Mouse (Mus musculus) liver, adult 2 months (tissue): ENCODE results near the gene Col8a2. TPM values are rescaled to one million over a fixed set of nuclear protein-coding genes. Genes with fewer than 3 reads are reported as not detected.

Experiments used
- DNase-seq: peaks from one replicate; pipeline ENCODE4 v3.0.0-alpha.2; 2011; ENCODE audit warnings: low read depth, low spot score; ENCODE audit errors: extremely low read depth
- H3K27ac ChIP-seq: fragments of 200-500 bp; replicated peaks from 2 replicates; pipeline ENCODE4 v1.5.1; 2012; ENCODE audit warnings: low read depth, mild to moderate bottlenecking, control low read depth, inconsistent platforms, low read length; ENCODE audit not compliant: insufficient read depth
- H3K27me3 ChIP-seq: fragments of 200-500 bp; 2 replicates; pipeline ENCODE4 v1.6.1; 2012; ENCODE audit warnings: mild to moderate bottlenecking, moderate library complexity, low read length, inconsistent platforms; ENCODE audit not compliant: control insufficient read depth, insufficient read depth
- H3K36me3 ChIP-seq: fragments of 200-500 bp; 2 replicates; pipeline ENCODE4 v1.6.1; 2012; ENCODE audit warnings: low read length, inconsistent platforms; ENCODE audit not compliant: control insufficient read depth, insufficient read depth
- H3K4me1 ChIP-seq: fragments of 200-500 bp; 2 replicates; pipeline ENCODE4 v1.6.1; 2011; ENCODE audit warnings: low read length; ENCODE audit not compliant: control insufficient read depth, insufficient read depth
- H3K4me3 ChIP-seq: fragments of 200-500 bp; 2 replicates; pipeline ENCODE4 v1.5.1; 2011; ENCODE audit warnings: low read depth, mild to moderate bottlenecking, control low read depth, low read length, moderate library complexity; ENCODE audit not compliant: insufficient read depth
- H3K79me2 ChIP-seq: fragments of 200-500 bp; 2 replicates; pipeline ENCODE4 v1.6.1; 2012; ENCODE audit warnings: inconsistent platforms, mild to moderate bottlenecking, low read length, moderate library complexity; ENCODE audit not compliant: control insufficient read depth, insufficient read depth
- H3K9ac ChIP-seq: fragments of 200-500 bp; 2 replicates; pipeline ENCODE4 v1.6.1; 2012; ENCODE audit warnings: low read depth, mild to moderate bottlenecking, control low read depth, inconsistent platforms, low read length
- CTCF ChIP-seq: fragments of 200-500 bp; IDR thresholded peaks from 2 replicates; pipeline ENCODE4 v1.5.1; 2011; ENCODE audit warnings: low read depth, low read length, control low read depth
- POLR2A ChIP-seq: fragments of 200-500 bp; IDR thresholded peaks from 2 replicates; pipeline ENCODE4 v1.6.1; 2011; ENCODE audit warnings: low read length, control low read depth; ENCODE audit not compliant: insufficient read depth; ENCODE audit errors: extremely low read depth
- WGBS: fragments of 180-500 bp; shearing (Covaris S2); methylation state at CpG from one replicate; pipeline ENCODE4 v1.1.7; 2018; 5-methylcytosine and 5-hydroxymethylcytosine counted together
- polyA plus RNA-seq: library from polyadenylated mRNA; depleted of rRNA; stranded (reverse); fragments of >200 nt; gene quantifications from 2 replicates; pipeline ENCODE4 v1.2.3, GENCODE M21; 2012; rRNA removed
- total RNA-seq: library from RNA; depleted of rRNA; stranded (reverse); fragments of >200 nt; gene quantifications from 2 replicates; pipeline ENCODE4 v1.2.3, GENCODE M21; 2014; rRNA removed

The Col8a2 gene
- total RNA-seq (0.07 and 0.09 TPM in 2 replicates), polyA plus RNA-seq (0.10 and 0.17 TPM in 2 replicates)

GRCm38 (mm10) chr4:126286492-126286891, at the start of gene Col8a2:
TSS of gene Col8a2 (plus strand) at chr4:126286793.
- Histone ChIP-seq H3K4me1 (peaks cover 2% of the 10 kb centered on the region), H3K27me3 (peaks cover 12% of the 10 kb centered on the region), H3K27ac (no peak within 1 kb of the TSS), H3K9ac (peak within 1 kb of the TSS; percentile 35), H3K36me3 (no peaks in the 10 kb centered on the region), H3K4me3 (peak within 1 kb of the TSS; percentile 47; the same call in 1 of the 2 replicates), H3K79me2 (no peaks in the 10 kb centered on the region)
- WGBS, result 4% methylated on average over 36 of the region's 42 CpGs
- TF ChIP-seq POLR2A, result no peak
- TF ChIP-seq CTCF, result no peak
- no peak for DNase-seq

GRCm38 (mm10) chr4:126237721-126238242, 48.8 kb upstream of the Col8a2 start:
- TF ChIP-seq POLR2A, result no peak
- no peak for TF ChIP-seq CTCF
- WGBS, result 71% methylated on average over 5 of the region's 5 CpGs
- no peak overlapping the region for H3K27ac ChIP-seq
- DNase-seq, result no peak
- no peaks in the 10 kb centered on the region for H3K27me3 ChIP-seq
- no peak overlapping the region for H3K9ac ChIP-seq
- H3K79me2 ChIP-seq, result no peaks in the 10 kb centered on the region
- H3K36me3 ChIP-seq, result peaks cover 32% of the 10 kb centered on the region
- H3K4me3 ChIP-seq, result no peak overlapping the region
- H3K4me1 ChIP-seq, result no peaks in the 10 kb centered on the region

- H3K79me2 ChIP-seq, result no peaks in the 10 kb centered on the region; the same call in 1 of the 2 replicates
- no peak overlapping the region for H3K27ac ChIP-seq
- H3K9ac ChIP-seq, result no peak overlapping the region
- no peak for DNase-seq
- WGBS, result 91% methylated on average over 13 of the region's 13 CpGs
- H3K4me3 ChIP-seq, result no peak overlapping the region
- peaks cover 18% of the 10 kb centered on the region for H3K36me3 ChIP-seq
- no peaks in the 10 kb centered on the region for H3K4me1 ChIP-seq
- H3K27me3 ChIP-seq, result no peaks in the 10 kb centered on the region
- TF ChIP-seq CTCF (no peak), POLR2A (no peak)
These were observed 46.6 kb upstream of the Col8a2 start for GRCm38 (mm10) chr4:126239862-126240475.

- Histone ChIP-seq H3K9ac (no peak overlapping the region), H3K4me3 (no peak overlapping the region), H3K27ac (no peak overlapping the region), H3K36me3 (peaks cover 8% of the 10 kb centered on the region), H3K4me1 (no peaks in the 10 kb centered on the region), H3K27me3 (no peaks in the 10 kb centered on the region), H3K79me2 (peaks cover 13% of the 10 kb centered on the region)
- 67% methylated on average over 9 of the region's 9 CpGs for WGBS
- no peak for DNase-seq
- TF ChIP-seq CTCF (no peak), POLR2A (no peak)
These were observed 44.6 kb upstream of the Col8a2 start for GRCm38 (mm10) chr4:126241956-126242355.

GRCm38 (mm10) chr4:126242510-126242909, 44.1 kb upstream of the Col8a2 start:
- no peak overlapping the region for H3K4me3 ChIP-seq
- no peak overlapping the region for H3K27ac ChIP-seq
- DNase-seq, result no peak
- H3K9ac ChIP-seq, result no peak overlapping the region
- no peaks in the 10 kb centered on the region for H3K27me3 ChIP-seq
- WGBS, result 92% methylated on average over 6 of the region's 6 CpGs
- H3K79me2 ChIP-seq, result peaks cover 14% of the 10 kb centered on the region
- TF ChIP-seq CTCF (no peak), POLR2A (no peak)
- peaks cover 8% of the 10 kb centered on the region for H3K36me3 ChIP-seq
- no peaks in the 10 kb centered on the region for H3K4me1 ChIP-seq
